Mouse (Mus musculus) liver, postnatal 0 days (tissue): Measurements from ENCODE around the gene Fnip2. TPM values are rescaled to one million over a fixed set of nuclear protein-coding genes. Genes with fewer than 3 reads are reported as not detected.
A peak's percentile ranks its signal among the peaks of the same experiment; 100 is the strongest.

ENCODE experiments used
- ATAC-seq: fragments of 200-750 bp; cut with Nextera tagmentation; 2 replicates; pipeline ENCODE4 v1.8.0; 2017; ENCODE audit warnings: mild to moderate bottlenecking, moderate library complexity
- DNase-seq: peaks from one replicate; pipeline ENCODE4 v3.0.0-alpha.2; 2016
- H3K27ac ChIP-seq: fragments of 300-500 bp; sonication (generic); 2 replicates; pipeline ENCODE4 v1.5.1; 2014; ENCODE audit warnings: antibody characterized with exemption, moderate library complexity, mild to moderate bottlenecking, low read depth
- H3K27me3 ChIP-seq: fragments of 300-500 bp; sonication (generic); 2 replicates; pipeline ENCODE4 v1.6.1; 2014; ENCODE audit warnings: low read length, control low read depth, mixed read lengths; ENCODE audit not compliant: insufficient read depth
- H3K36me3 ChIP-seq: fragments of 300-500 bp; sonication (generic); replicated peaks from 2 replicates; pipeline ENCODE4 v1.6.1; 2014; ENCODE audit warnings: mild to moderate bottlenecking, control low read depth, low read length, moderate library complexity, mixed read lengths; ENCODE audit not compliant: insufficient read depth
- H3K4me1 ChIP-seq: fragments of 300-500 bp; sonication (generic); 2 replicates; pipeline ENCODE4 v1.6.1; 2014; ENCODE audit warnings: antibody characterized with exemption, mild to moderate bottlenecking, control low read depth; ENCODE audit not compliant: insufficient read depth
- H3K4me2 ChIP-seq: fragments of 300-500 bp; sonication (generic); 2 replicates; pipeline ENCODE4 v1.6.1; 2014; ENCODE audit warnings: low read depth, mild to moderate bottlenecking, low read length, moderate library complexity, mixed read lengths
- H3K4me3 ChIP-seq: fragments of 300-500 bp; sonication (generic); 2 replicates; pipeline ENCODE4 v1.5.1; 2014; ENCODE audit warnings: low read depth, low read length
- H3K9ac ChIP-seq: fragments of 300-500 bp; sonication (generic); replicated peaks from 2 replicates; pipeline ENCODE4 v1.6.1; 2014; ENCODE audit warnings: mild to moderate bottlenecking, moderate library complexity
- H3K9me3 ChIP-seq: fragments of 300-500 bp; sonication (generic); 2 replicates; pipeline ENCODE4 v1.6.1; 2016; ENCODE audit warnings: mild to moderate bottlenecking, control low read depth, low read length, mixed read lengths
- CTCF ChIP-seq: sonication (generic); IDR thresholded peaks from 2 replicates; pipeline ENCODE4 v1.5.1; 2016; ENCODE audit warnings: antibody characterized with exemption, low read depth
- EP300 ChIP-seq: IDR thresholded peaks from 2 replicates; pipeline ENCODE4 v1.6.1; 2016; ENCODE audit warnings: antibody characterized with exemption, low read depth, mild to moderate bottlenecking
- WGBS: fragments of 180-500 bp; shearing (Covaris S2); extraction: QIAGEN DNeasy Blood & Tissue Kit; methylation state at CpG from one replicate; pipeline ENCODE4 v1.1.7; 2014; ENCODE audit not compliant: insufficient replicate concordance; 5-methylcytosine and 5-hydroxymethylcytosine counted together
- polyA plus RNA-seq: library from polyadenylated mRNA; unstranded; fragments of >200 nt; fragmentation: Nextera tagmentation; extraction: Ambion mirVana; gene quantifications from 2 replicates; pipeline ENCODE4 v1.2.1, GENCODE M21; 2015

The Fnip2 gene
- polyA plus RNA-seq, 1 experiment from 2014 or later = 3.0 TPM

DNA sequence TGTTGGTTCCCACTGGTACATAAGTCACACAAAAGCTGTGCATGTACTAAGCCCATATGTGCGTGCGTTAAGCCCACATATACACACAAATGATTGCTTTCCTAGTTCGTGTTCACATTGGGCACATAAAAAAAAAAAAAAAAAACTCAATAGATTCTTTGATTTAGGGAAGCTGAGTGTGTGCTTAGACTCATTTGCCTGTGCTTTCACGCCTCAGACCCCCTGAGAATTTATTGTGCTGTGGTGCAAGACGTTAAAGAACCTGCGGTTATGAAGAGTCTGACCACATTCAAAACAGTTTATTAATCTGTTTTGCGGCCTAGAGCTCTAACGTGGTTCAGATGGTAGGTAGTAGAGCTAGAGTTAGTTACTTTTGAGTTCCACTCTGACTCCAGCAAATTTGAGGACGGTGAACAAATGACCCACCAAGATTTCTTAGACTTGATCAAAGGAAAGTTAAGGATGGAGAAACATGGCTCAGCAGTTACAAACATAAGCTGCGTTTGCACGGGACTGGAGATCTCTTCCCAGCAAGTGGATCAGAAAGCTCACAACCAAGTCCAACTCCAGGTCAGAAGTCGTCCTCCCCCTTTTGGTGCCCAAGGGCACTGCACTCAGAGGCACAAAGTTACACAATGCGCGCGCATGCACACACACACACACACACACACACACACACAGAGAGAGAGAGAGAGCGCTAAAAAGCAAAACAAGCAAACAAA, 1.2 kb upstream of the Fnip2 start:
- DNase-seq (no peak), ATAC-seq (no peak)
- H3K27ac ChIP-seq = peak overlapping the region; percentile 90
- no peak for TF ChIP-seq EP300
- TF ChIP-seq CTCF = peak; percentile 47
- peak overlapping the region; percentile 88 for H3K4me2 ChIP-seq
- peaks cover 22% of the 10 kb centered on the region for H3K4me1 ChIP-seq
- 0 out of 2 replicates have a peak overlapping the region, but pooled peaks have one; percentile 47 for H3K9ac ChIP-seq
- 83% methylated on average over 16 of the region's 16 CpGs for WGBS
- no peaks in the 10 kb centered on the region for H3K27me3 ChIP-seq
- H3K4me3 ChIP-seq = no peak overlapping the region; the same call in 1 of the 2 replicates
- no peaks in the 10 kb centered on the region for H3K36me3 ChIP-seq
- no peaks in the 10 kb centered on the region for H3K9me3 ChIP-seq

DNA sequence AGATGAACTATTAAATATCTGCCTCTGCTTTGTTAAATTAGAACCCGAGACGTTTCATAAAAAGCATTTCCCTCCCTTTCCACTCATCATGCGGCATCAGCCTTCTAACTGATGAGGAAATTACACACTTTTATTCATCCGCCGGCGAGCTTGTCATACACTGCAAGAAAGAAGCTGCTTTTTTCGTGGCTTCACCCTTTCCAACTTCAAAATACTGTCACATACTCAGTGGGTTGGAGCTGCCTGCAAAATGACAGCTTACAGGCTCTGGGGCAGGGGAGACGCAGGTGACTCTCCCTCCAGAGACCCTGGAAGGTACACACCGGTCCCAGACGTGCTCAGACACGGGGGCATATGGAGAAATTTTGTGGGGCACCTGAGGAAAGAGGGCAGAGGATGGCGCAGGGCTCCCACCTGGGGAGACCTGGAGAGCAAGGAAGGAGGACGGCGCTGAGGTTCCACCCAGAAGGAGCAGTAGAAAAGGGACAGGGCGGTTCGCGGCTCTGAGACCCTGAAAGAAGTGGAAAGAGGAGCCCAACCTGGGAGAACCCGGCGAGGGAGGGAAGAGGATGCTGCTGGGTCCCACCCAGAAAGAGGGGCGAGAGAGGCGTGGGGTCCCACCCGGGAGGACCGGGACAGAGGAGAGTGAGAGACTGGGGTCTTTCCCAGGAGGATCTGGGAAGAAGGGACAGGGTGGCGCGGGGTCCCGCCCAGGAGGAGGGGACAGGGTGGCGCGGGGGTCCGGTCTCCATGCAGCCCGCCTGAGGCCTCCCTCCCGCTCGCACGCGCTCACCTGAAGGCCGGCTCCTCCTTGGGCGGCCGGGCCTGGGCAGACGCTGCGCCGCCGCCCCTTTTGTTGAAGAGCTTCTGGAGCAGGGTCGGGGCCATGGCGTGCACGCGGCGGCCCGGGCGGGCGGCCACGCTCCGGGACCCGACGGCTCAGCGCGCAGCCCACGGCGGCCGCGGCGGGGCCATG, 592 bp downstream of the Fnip2 start:
- Histone ChIP-seq H3K9ac (peak overlapping the region; percentile 87), H3K4me1 (peaks cover 19% of the 10 kb centered on the region), H3K9me3 (no peaks in the 10 kb centered on the region), H3K27me3 (no peaks in the 10 kb centered on the region), H3K27ac (peak overlapping the region; percentile 90), H3K36me3 (no peaks in the 10 kb centered on the region), H3K4me3 (peak overlapping the region; percentile 88), H3K4me2 (peak overlapping the region; percentile 88)
- DNase-seq = peak; percentile 39
- TF ChIP-seq EP300 = no peak
- TF ChIP-seq CTCF = no peak
- WGBS = 4% methylated on average over 48 of the region's 60 CpGs
- ATAC-seq = no peak; the same call in 1 of the 2 replicates

DNA sequence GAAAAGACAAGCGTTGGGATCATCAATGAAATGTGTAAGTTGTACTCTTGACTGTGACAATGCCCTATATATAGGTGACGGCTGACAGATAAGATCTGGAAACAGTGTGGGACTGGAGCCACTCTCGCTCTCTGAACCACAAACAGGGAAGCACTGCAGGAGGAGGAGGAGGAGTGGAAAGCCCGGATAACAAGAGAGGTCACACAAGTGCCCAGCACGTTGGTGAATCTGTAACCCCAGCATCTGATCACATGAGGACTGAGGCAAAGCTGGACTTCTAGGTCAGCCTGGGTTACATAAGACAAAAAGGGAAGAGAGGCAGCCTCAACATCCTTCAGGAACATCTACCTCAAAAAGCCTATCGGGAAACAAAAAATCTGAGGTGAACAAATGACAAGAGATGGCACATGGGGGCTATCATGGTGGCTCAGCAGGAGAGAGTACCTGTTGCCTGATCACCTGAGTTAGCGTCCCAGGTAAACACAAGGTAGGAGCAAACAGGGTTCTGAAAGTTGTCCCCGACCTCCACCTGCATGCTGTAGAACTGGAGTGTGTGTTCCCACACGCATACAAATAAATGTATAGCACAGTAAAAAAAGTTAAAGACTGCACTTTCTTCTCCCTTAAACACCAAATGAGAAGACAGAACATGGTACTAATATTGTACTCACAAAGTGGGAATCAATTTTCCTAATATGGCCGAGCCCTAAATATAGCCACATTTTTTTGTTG, 2.6 kb downstream of the Fnip2 start:
- no peak for ATAC-seq
- DNase-seq = no peak
- WGBS = 52% methylated on average over 10 of the region's 10 CpGs
- H3K9me3 ChIP-seq = no peaks in the 10 kb centered on the region
- peak overlapping the region; percentile 22 for H3K9ac ChIP-seq
- H3K4me3 ChIP-seq = peak overlapping the region; percentile 88
- H3K4me2 ChIP-seq = peak overlapping the region; percentile 88
- 0 out of 2 replicates have a peak overlapping the region, but pooled peaks have one; percentile 37 for H3K27ac ChIP-seq
- H3K27me3 ChIP-seq = no peaks in the 10 kb centered on the region
- peaks cover 19% of the 10 kb centered on the region for H3K4me1 ChIP-seq
- no peak for TF ChIP-seq CTCF
- TF ChIP-seq EP300 = no peak
- H3K36me3 ChIP-seq = no peaks in the 10 kb centered on the region

DNA sequence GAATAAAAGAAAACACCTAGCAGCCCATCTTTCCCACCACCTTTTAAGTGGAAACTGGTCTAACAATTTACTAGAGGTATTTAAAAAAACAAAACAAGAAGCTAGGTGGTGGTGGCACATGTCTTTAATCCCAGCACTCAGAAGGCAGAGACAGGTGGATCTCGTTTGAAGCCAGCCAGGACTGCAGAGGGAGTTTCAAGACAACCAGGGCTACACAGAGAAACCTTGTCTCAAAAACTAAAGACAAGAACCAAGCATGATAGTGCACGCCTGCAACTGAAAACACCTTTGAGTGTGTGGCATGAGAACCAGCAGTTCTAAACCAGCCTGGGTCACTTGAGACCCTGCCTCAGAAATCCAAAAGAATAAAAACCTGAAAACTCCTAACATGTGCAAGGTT, 4.1 kb downstream of the Fnip2 start:
- Histone ChIP-seq H3K4me2 (no peak overlapping the region), H3K9ac (no peak overlapping the region), H3K4me1 (peaks cover 19% of the 10 kb centered on the region), H3K27ac (no peak overlapping the region), H3K4me3 (no peak overlapping the region), H3K9me3 (no peaks in the 10 kb centered on the region), H3K27me3 (no peaks in the 10 kb centered on the region), H3K36me3 (no peaks in the 10 kb centered on the region)
- no peak for DNase-seq
- ATAC-seq = no peak
- 85% methylated on average over 2 of the region's 2 CpGs for WGBS
- TF ChIP-seq CTCF (no peak), EP300 (no peak)

DNA sequence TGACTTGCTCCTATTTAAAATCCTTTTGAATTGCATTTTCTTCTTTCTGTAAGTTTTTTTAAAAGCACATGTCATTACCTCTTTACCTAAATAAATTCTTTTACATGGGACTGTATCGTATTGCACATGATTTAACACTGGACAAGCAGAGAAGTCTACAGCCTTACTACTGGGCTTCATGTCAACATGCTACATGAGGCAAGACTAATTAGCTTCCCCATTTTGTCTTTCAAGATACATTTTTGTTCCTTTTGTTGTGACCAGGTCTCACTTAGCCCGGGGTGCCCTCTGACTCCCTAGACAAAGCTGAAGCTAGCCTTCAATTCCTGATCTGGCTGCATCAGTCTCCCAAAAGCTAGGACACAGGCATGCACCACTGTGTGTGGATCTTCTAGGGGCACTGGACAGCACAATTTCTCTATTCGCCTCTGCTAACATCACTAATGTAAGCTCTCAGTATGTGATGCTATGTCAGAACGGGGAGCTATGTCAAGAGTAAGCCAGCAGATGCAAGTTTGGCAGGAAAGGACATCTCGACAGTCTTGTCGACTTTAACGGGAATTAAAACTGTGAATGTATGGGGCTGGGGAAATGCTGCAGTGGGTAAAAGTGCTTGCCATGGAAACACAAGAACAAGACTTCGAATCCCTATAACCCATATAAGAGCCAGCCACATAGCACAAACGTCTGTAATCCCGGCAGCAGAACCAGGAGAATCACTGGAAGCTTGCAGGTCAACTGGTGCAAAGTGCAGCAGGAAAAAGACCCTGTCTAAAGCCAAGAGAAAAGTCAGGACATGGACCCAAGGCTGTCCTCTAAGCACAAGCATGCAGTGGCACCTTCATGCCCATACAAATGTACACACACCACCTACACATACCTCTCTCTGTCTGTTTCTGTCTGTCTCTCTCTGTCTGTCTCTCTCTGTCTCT, 5.5 kb downstream of the Fnip2 start:
- H3K9me3 ChIP-seq = no peaks in the 10 kb centered on the region
- no peak overlapping the region for H3K4me3 ChIP-seq
- 78% methylated on average over 10 of the region's 10 CpGs for WGBS
- H3K27me3 ChIP-seq = no peaks in the 10 kb centered on the region
- H3K4me1 ChIP-seq = peaks cover 15% of the 10 kb centered on the region
- H3K4me2 ChIP-seq = no peak overlapping the region
- no peak overlapping the region for H3K9ac ChIP-seq
- ATAC-seq (no peak), DNase-seq (no peak)
- no peak overlapping the region for H3K27ac ChIP-seq
- no peaks in the 10 kb centered on the region for H3K36me3 ChIP-seq
- TF ChIP-seq EP300 = no peak
- no peak for TF ChIP-seq CTCF
